Mouse (Mus musculus) forebrain, embryonic 10.5 days (tissue): ENCODE measurements around the gene Tnr. TPM values are rescaled to one million over a fixed set of nuclear protein-coding genes. Genes with fewer than 3 reads are reported as not detected.

Experiments
- DNase-seq: peaks from one replicate; pipeline ENCODE4 v3.0.0-alpha.2; 2017; ENCODE audit warnings: low spot score; ENCODE audit errors: extremely low spot score
- H3K27ac ChIP-seq: fragments of 300-500 bp; sonication (generic); 2 replicates; pipeline ENCODE4 v1.5.1; 2016; ENCODE audit warnings: mild to moderate bottlenecking
- H3K27me3 ChIP-seq: fragments of 300-500 bp; sonication (generic); 2 replicates; pipeline ENCODE4 v1.6.1; 2016; ENCODE audit warnings: mild to moderate bottlenecking; ENCODE audit not compliant: poor library complexity, severe bottlenecking
- H3K36me3 ChIP-seq: fragments of 300-500 bp; sonication (generic); replicated peaks from 2 replicates; pipeline ENCODE4 v1.6.1; 2016; ENCODE audit warnings: mild to moderate bottlenecking, moderate library complexity
- H3K4me1 ChIP-seq: fragments of 300-500 bp; sonication (generic); 2 replicates; pipeline ENCODE4 v1.6.1; 2016
- H3K4me3 ChIP-seq: fragments of 300-500 bp; sonication (generic); 2 replicates; pipeline ENCODE4 v1.5.1; 2016; ENCODE audit warnings: mild to moderate bottlenecking, moderate library complexity
- H3K9me3 ChIP-seq: fragments of 300-500 bp; sonication (generic); 2 replicates; pipeline ENCODE4 v1.6.1; 2016; ENCODE audit warnings: mild to moderate bottlenecking, moderate library complexity
- WGBS: fragments of 180-500 bp; shearing (Covaris S2); methylation state at CpG from one replicate; pipeline ENCODE4 v1.1.7; 2016; 5-methylcytosine and 5-hydroxymethylcytosine counted together
- polyA plus RNA-seq: library from polyadenylated mRNA; unstranded; fragments of >200 nt; fragmentation: Nextera tagmentation; extraction: Ambion mirVana; gene quantifications from 2 replicates; pipeline ENCODE4 v1.2.1, GENCODE M21; 2016

Gene Tnr
- polyA plus RNA-seq, 1 experiment from 2014 or later = 0.16 TPM

GRCm38 (mm10) chr1:159750411-159750810, 226.8 kb downstream of the Tnr start:
- H3K36me3 ChIP-seq = no peaks in the 10 kb centered on the region
- H3K4me3 ChIP-seq = no peak overlapping the region
- no peaks in the 10 kb centered on the region for H3K9me3 ChIP-seq
- no peak overlapping the region for H3K27ac ChIP-seq
- WGBS = 88% methylated on average over 5 of the region's 5 CpGs
- no peak for DNase-seq
- no peaks in the 10 kb centered on the region for H3K27me3 ChIP-seq
- H3K4me1 ChIP-seq = peaks cover 26% of the 10 kb centered on the region

- Histone ChIP-seq H3K27me3 (no peaks in the 10 kb centered on the region), H3K36me3 (no peaks in the 10 kb centered on the region), H3K4me1 (peaks cover 26% of the 10 kb centered on the region), H3K4me3 (no peak overlapping the region), H3K9me3 (no peaks in the 10 kb centered on the region), H3K27ac (no peak overlapping the region)
- WGBS = 16% methylated on average over 6 of the region's 6 CpGs
- DNase-seq = no peak
These were observed 227.3 kb downstream of the Tnr start for GRCm38 (mm10) chr1:159750876-159751275.

GRCm38 (mm10) chr1:159760970-159761369, 237.4 kb downstream of the Tnr start:
- H3K9me3 ChIP-seq = no peaks in the 10 kb centered on the region
- H3K27me3 ChIP-seq = no peaks in the 10 kb centered on the region
- no peak for DNase-seq

GRCm38 (mm10) chr1:159763901-159764300, 240.3 kb downstream of the Tnr start:
- peaks cover 18% of the 10 kb centered on the region for H3K4me1 ChIP-seq
- H3K4me3 ChIP-seq = no peak overlapping the region
- no peak overlapping the region for H3K27ac ChIP-seq
- no peaks in the 10 kb centered on the region for H3K36me3 ChIP-seq
- H3K9me3 ChIP-seq = no peaks in the 10 kb centered on the region
- DNase-seq = no peak
- WGBS = 65% methylated on average over 2 of the region's 2 CpGs
- no peaks in the 10 kb centered on the region for H3K27me3 ChIP-seq

More at GRCm38 (mm10) chr1:159760970-159761369, 237.4 kb downstream of the Tnr start:
- Histone ChIP-seq H3K27ac (no peak overlapping the region), H3K4me1 (no peaks in the 10 kb centered on the region), H3K36me3 (no peaks in the 10 kb centered on the region), H3K4me3 (no peak overlapping the region)

- WGBS = 74% methylated on average over 2 of the region's 2 CpGs
- H3K27ac ChIP-seq = no peak overlapping the region
- DNase-seq = no peak
- no peaks in the 10 kb centered on the region for H3K9me3 ChIP-seq
- H3K4me3 ChIP-seq = no peak overlapping the region
- no peaks in the 10 kb centered on the region for H3K27me3 ChIP-seq
- H3K4me1 ChIP-seq = peaks cover 24% of the 10 kb centered on the region
- no peaks in the 10 kb centered on the region for H3K36me3 ChIP-seq
These were observed 241.3 kb downstream of the Tnr start for GRCm38 (mm10) chr1:159764897-159765296.

- Histone ChIP-seq H3K9me3 (no peaks in the 10 kb centered on the region), H3K4me3 (no peak overlapping the region), H3K27ac (no peak overlapping the region), H3K27me3 (no peaks in the 10 kb centered on the region), H3K4me1 (peaks cover 39% of the 10 kb centered on the region), H3K36me3 (no peaks in the 10 kb centered on the region)
- 71% methylated on average over 6 of the region's 6 CpGs for WGBS
- DNase-seq = no peak
These were observed 246.4 kb downstream of the Tnr start for GRCm38 (mm10) chr1:159769948-159770347.

GRCm38 (mm10) chr1:159773671-159774070, 250.1 kb downstream of the Tnr start:
- WGBS = 82% methylated on average over 12 of the region's 12 CpGs
- H3K36me3 ChIP-seq = no peaks in the 10 kb centered on the region

GRCm38 (mm10) chr1:159775168-159775567, 251.6 kb downstream of the Tnr start:
- Histone ChIP-seq H3K9me3 (no peaks in the 10 kb centered on the region), H3K27ac (no peak overlapping the region), H3K36me3 (no peaks in the 10 kb centered on the region), H3K4me1 (peaks cover 34% of the 10 kb centered on the region), H3K4me3 (no peak overlapping the region), H3K27me3 (no peaks in the 10 kb centered on the region)
- DNase-seq = no peak
- WGBS = 66% methylated on average over 3 of the region's 3 CpGs

More at GRCm38 (mm10) chr1:159773671-159774070, 250.1 kb downstream of the Tnr start:
- Histone ChIP-seq H3K9me3 (no peaks in the 10 kb centered on the region), H3K27me3 (no peaks in the 10 kb centered on the region), H3K4me1 (peaks cover 43% of the 10 kb centered on the region), H3K4me3 (no peak overlapping the region), H3K27ac (no peak overlapping the region)
- no peak for DNase-seq

- no peak for DNase-seq
- no peak overlapping the region for H3K4me3 ChIP-seq
- 34% methylated on average over 3 of the region's 3 CpGs for WGBS
These were observed 253.5 kb downstream of the Tnr start for GRCm38 (mm10) chr1:159777107-159777506.

GRCm38 (mm10) chr1:159779424-159779823, 255.9 kb downstream of the Tnr start:
- Histone ChIP-seq H3K9me3 (no peaks in the 10 kb centered on the region), H3K27ac (no peak overlapping the region), H3K4me1 (peaks cover 23% of the 10 kb centered on the region), H3K4me3 (no peak overlapping the region), H3K36me3 (no peaks in the 10 kb centered on the region), H3K27me3 (no peaks in the 10 kb centered on the region)
- 88% methylated on average over 3 of the region's 3 CpGs for WGBS
- no peak for DNase-seq

More at GRCm38 (mm10) chr1:159777107-159777506, 253.5 kb downstream of the Tnr start:
- H3K9me3 ChIP-seq = no peaks in the 10 kb centered on the region
- peaks cover 30% of the 10 kb centered on the region for H3K4me1 ChIP-seq
- H3K27ac ChIP-seq = no peak overlapping the region
- H3K27me3 ChIP-seq = no peaks in the 10 kb centered on the region
- no peaks in the 10 kb centered on the region for H3K36me3 ChIP-seq

- Histone ChIP-seq H3K9me3 (no peaks in the 10 kb centered on the region), H3K4me3 (no peak overlapping the region), H3K36me3 (no peaks in the 10 kb centered on the region), H3K27ac (no peak overlapping the region), H3K4me1 (peaks cover 4% of the 10 kb centered on the region; the same call in 1 of the 2 replicates), H3K27me3 (no peaks in the 10 kb centered on the region)
- DNase-seq = peak; percentile 25
- WGBS = 31% methylated on average over 5 of the region's 5 CpGs
These were observed 260.3 kb downstream of the Tnr start for GRCm38 (mm10) chr1:159783842-159784241.

- Histone ChIP-seq H3K4me1 (peaks cover 4% of the 10 kb centered on the region; the same call in 1 of the 2 replicates), H3K27me3 (no peaks in the 10 kb centered on the region), H3K27ac (no peak overlapping the region), H3K9me3 (no peaks in the 10 kb centered on the region), H3K4me3 (no peak overlapping the region), H3K36me3 (no peaks in the 10 kb centered on the region)
- WGBS = 79% methylated on average over 4 of the region's 4 CpGs
- DNase-seq = no peak
These were observed 264.7 kb downstream of the Tnr start for GRCm38 (mm10) chr1:159788312-159788711.

GRCm38 (mm10) chr1:159792546-159792945, 269.0 kb downstream of the Tnr start:
- WGBS = 94% methylated on average over 2 of the region's 2 CpGs

GRCm38 (mm10) chr1:159796021-159796420, 272.5 kb downstream of the Tnr start:
- no peaks in the 10 kb centered on the region for H3K27me3 ChIP-seq
- 91% methylated on average over 2 of the region's 2 CpGs for WGBS
- H3K4me1 ChIP-seq = no peaks in the 10 kb centered on the region
- H3K36me3 ChIP-seq = no peaks in the 10 kb centered on the region
- H3K4me3 ChIP-seq = no peak overlapping the region
- no peaks in the 10 kb centered on the region for H3K9me3 ChIP-seq
- no peak overlapping the region for H3K27ac ChIP-seq
- DNase-seq = no peak

More at GRCm38 (mm10) chr1:159792546-159792945, 269.0 kb downstream of the Tnr start:
- H3K27ac ChIP-seq = no peak overlapping the region
- no peak for DNase-seq
- H3K9me3 ChIP-seq = no peaks in the 10 kb centered on the region
- H3K36me3 ChIP-seq = no peaks in the 10 kb centered on the region
- H3K4me3 ChIP-seq = no peak overlapping the region
- no peaks in the 10 kb centered on the region for H3K4me1 ChIP-seq
- no peaks in the 10 kb centered on the region for H3K27me3 ChIP-seq
